Mouse (Mus musculus) thymus, adult 2 months (tissue): Measurements from ENCODE around the gene Sptb. TPM values are rescaled to one million over a fixed set of nuclear protein-coding genes. Genes with fewer than 3 reads are reported as not detected.

Experiments
- DNase-seq: peaks from one replicate; pipeline ENCODE4 v3.0.0; 2021
- H3K27ac ChIP-seq: fragments of 200-500 bp; 2 replicates; pipeline ENCODE4 v1.5.1; 2012; ENCODE audit warnings: low read length, control low read depth; ENCODE audit not compliant: control insufficient read depth, insufficient read depth
- H3K27me3 ChIP-seq: fragments of 200-500 bp; 2 replicates; pipeline ENCODE4 v1.6.1; 2012; ENCODE audit warnings: mild to moderate bottlenecking, low read length, moderate library complexity, mixed read lengths; ENCODE audit not compliant: control insufficient read depth, insufficient read depth
- H3K36me3 ChIP-seq: fragments of 200-500 bp; 2 replicates; pipeline ENCODE4 v1.6.1; 2012; ENCODE audit warnings: mild to moderate bottlenecking, low read length, moderate library complexity; ENCODE audit not compliant: control insufficient read depth, insufficient read depth
- H3K4me1 ChIP-seq: fragments of 200-500 bp; replicated peaks from 2 replicates; pipeline ENCODE4 v1.6.1; 2012; ENCODE audit warnings: low read length; ENCODE audit not compliant: control insufficient read depth, insufficient read depth
- H3K4me3 ChIP-seq: fragments of 200-500 bp; 2 replicates; pipeline ENCODE4 v1.5.1; 2012; ENCODE audit warnings: mild to moderate bottlenecking, low read length, control low read depth, moderate library complexity; ENCODE audit not compliant: control insufficient read depth, insufficient read depth
- CTCF ChIP-seq: fragments of 200-500 bp; IDR thresholded peaks from 2 replicates; pipeline ENCODE4 v1.5.1; 2012; ENCODE audit warnings: mild to moderate bottlenecking, control low read depth, low read length, moderate library complexity, borderline replicate concordance; ENCODE audit not compliant: control insufficient read depth, poor library complexity, insufficient read depth; ENCODE audit errors: extremely low read depth
- POLR2A ChIP-seq: fragments of 200-500 bp; IDR thresholded peaks from 2 replicates; pipeline ENCODE4 v1.6.1; 2012; ENCODE audit warnings: mild to moderate bottlenecking, low read length, control low read depth, moderate library complexity; ENCODE audit not compliant: control insufficient read depth, poor library complexity, insufficient read depth; ENCODE audit errors: extremely low read depth
- WGBS: fragments of 180-500 bp; shearing (Covaris S2); methylation state at CpG from one replicate; pipeline ENCODE4 v1.1.7; 2018; 5-methylcytosine and 5-hydroxymethylcytosine counted together
- polyA plus RNA-seq: library from polyadenylated mRNA; depleted of rRNA; stranded (reverse); fragments of >200 nt; gene quantifications from 2 replicates; pipeline ENCODE4 v1.2.3, GENCODE M21; 2012

Gene Sptb
- polyA plus RNA-seq, 1 experiment = 3.0 TPM

GRCm38 (mm10) chr12:76572261-76573251, 137.8 kb downstream of the Sptb start:
- no peak for DNase-seq
- 96% methylated on average over 27 of the region's 27 CpGs for WGBS
- H3K36me3 ChIP-seq = no peaks in the 10 kb centered on the region
- no peaks in the 10 kb centered on the region for H3K27me3 ChIP-seq
- TF ChIP-seq CTCF = no peak
- TF ChIP-seq POLR2A = no peak
- no peaks in the 10 kb centered on the region for H3K4me1 ChIP-seq
- H3K27ac ChIP-seq = no peak overlapping the region
- no peak overlapping the region for H3K4me3 ChIP-seq

DNA sequence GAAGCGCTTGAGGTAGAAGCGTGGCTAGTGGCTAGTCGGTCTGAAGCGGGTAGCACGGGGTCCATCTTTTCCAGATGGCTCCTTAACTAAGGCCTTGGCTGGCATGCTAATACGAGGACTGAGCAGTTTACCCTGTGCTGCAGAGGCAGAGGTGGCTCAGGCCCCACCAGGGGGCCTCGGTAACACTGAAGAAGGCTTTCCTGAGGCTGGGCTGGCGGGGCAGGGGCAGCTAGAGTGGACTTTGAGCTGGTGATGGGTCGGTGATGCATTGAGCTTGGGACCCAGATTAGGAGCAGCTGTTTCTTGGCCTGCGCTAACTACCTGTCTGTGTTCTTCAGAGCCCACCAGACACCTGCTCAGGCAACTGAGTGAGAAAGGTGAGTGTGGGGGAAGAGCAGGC, 139.1 kb downstream of the Sptb start:
- Histone ChIP-seq H3K4me3 (no peak overlapping the region), H3K27ac (no peak overlapping the region), H3K36me3 (no peaks in the 10 kb centered on the region), H3K4me1 (no peaks in the 10 kb centered on the region), H3K27me3 (no peaks in the 10 kb centered on the region)
- no peak for TF ChIP-seq POLR2A
- TF ChIP-seq CTCF = no peak
- no peak for DNase-seq
- WGBS = 96% methylated on average over 10 of the region's 10 CpGs

DNA sequence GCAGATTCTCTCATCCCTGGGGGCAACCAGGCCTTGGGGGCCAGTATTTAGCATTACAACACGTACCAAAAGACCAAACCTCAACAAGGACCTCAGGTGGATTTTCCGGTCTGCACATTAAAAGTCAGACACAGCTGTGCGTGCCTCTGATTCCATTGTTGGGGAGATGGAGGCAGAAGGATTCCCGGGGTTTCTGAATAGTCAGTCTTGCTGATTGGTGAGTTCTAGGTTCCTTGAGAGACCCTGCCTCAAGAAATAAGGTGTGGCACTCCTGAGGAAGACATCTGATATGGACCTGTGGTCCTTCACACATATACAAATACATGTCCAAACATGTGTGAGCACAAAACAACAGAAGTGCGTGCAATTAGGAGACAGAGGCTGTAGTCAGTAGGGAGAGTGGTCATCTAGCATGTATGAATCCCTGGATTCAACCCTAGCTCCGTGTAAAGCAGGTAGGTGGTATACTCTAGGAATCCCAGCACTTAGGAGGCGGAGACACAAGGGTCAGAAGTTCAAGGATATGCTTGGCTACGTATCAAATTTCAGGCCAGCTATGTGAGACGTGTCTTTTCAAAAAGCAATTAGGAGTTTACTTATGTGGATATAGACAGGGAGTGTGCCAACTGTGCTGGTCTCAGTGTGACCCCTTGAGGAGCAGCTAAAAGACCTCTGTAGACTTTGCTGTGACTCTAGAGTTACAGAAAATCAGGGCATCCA, 140.0 kb downstream of the Sptb start:
- WGBS = 92% methylated on average over 9 of the region's 9 CpGs
- H3K36me3 ChIP-seq = no peaks in the 10 kb centered on the region

GRCm38 (mm10) chr12:76566284-76566683, 144.1 kb downstream of the Sptb start:
- TF ChIP-seq POLR2A (no peak), CTCF (no peak)
- no peak overlapping the region for H3K4me3 ChIP-seq
- H3K36me3 ChIP-seq = no peaks in the 10 kb centered on the region
- DNase-seq = no peak
- no peaks in the 10 kb centered on the region; the same call in 1 of the 2 replicates for H3K4me1 ChIP-seq
- H3K27ac ChIP-seq = no peak overlapping the region
- H3K27me3 ChIP-seq = no peaks in the 10 kb centered on the region
- WGBS = 97% methylated on average over 10 of the region's 10 CpGs

More for the DNA sequence above, 140.0 kb downstream of the Sptb start:
- Histone ChIP-seq H3K27me3 (no peaks in the 10 kb centered on the region), H3K4me1 (no peaks in the 10 kb centered on the region), H3K4me3 (no peak overlapping the region), H3K27ac (no peak overlapping the region)
- TF ChIP-seq CTCF (no peak), POLR2A (no peak)
- DNase-seq = no peak

GRCm38 (mm10) chr12:76562196-76562595, 148.2 kb downstream of the Sptb start:
- Histone ChIP-seq H3K27me3 (no peaks in the 10 kb centered on the region), H3K4me3 (no peak overlapping the region), H3K4me1 (no peaks in the 10 kb centered on the region; the same call in 1 of the 2 replicates), H3K27ac (no peak overlapping the region), H3K36me3 (no peaks in the 10 kb centered on the region)
- no peak for TF ChIP-seq POLR2A
- no peak for TF ChIP-seq CTCF
- DNase-seq = no peak
- 78% methylated on average over 4 of the region's 4 CpGs for WGBS

GRCm38 (mm10) chr12:76558206-76558605, 152.1 kb downstream of the Sptb start:
- no peak for DNase-seq
- Histone ChIP-seq H3K36me3 (no peaks in the 10 kb centered on the region), H3K27me3 (no peaks in the 10 kb centered on the region), H3K4me1 (peaks cover 10% of the 10 kb centered on the region), H3K27ac (no peak overlapping the region), H3K4me3 (no peak overlapping the region)
- WGBS = 54% methylated on average over 5 of the region's 5 CpGs
- TF ChIP-seq POLR2A = no peak
- TF ChIP-seq CTCF = no peak
